Mouse (Mus musculus): ENCODE results near the gene Suox.

- TF ChIP-seq CTCF (IDR thresholded peaks at IDR 0.05) (no peak), EP300 (IDR thresholded peaks at IDR 0.05) (no peak)
Measured at GRCm38 (mm10) chr10:128629746-128630145, 44.1 kb downstream of the Suox start.

Data from lung, postnatal 0 days (tissue).